Mouse (Mus musculus): ENCODE results near the gene Asb14.

The Asb14 gene

DNA sequence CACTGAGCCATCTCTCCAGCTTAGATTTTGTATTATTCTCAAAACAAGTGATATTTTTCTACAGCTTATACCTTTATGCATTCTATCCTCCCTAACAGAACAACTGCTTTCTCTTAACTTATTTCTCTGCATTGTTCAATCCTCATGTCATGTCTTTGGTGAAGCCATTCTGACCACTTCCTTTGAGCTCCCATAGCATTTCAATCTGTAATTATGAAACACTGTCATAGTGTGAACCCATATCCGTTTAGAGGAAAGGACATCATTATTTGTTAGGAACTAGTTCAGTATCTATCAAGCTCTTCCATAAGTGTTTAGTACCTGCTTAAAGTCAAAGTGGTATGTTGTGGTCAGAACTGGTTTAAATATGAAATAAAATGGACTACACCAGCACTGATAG is 66.2 kb downstream of the Asb14 start:
- DNase-seq (ENCODE audit: low spot score in 2 of 2): no peak
